Mouse (Mus musculus) lung, embryonic 16.5 days (tissue): ENCODE results near the gene Efna1. TPM values are rescaled to one million over a fixed set of nuclear protein-coding genes. Genes with fewer than 3 reads are reported as not detected.

Source experiments
- ATAC-seq: fragments of 200-750 bp; cut with Nextera tagmentation; 2 replicates; pipeline ENCODE4 v1.8.0; 2017; ENCODE audit warnings: low read depth, mild to moderate bottlenecking, moderate library complexity
- H3K27ac ChIP-seq: fragments of 300-500 bp; sonication (generic); 2 replicates; pipeline ENCODE4 v1.5.1; 2014; ENCODE audit warnings: mild to moderate bottlenecking, control low read depth, low read length
- H3K27me3 ChIP-seq: fragments of 300-500 bp; sonication (generic); 2 replicates; pipeline ENCODE4 v1.6.1; 2014; ENCODE audit warnings: low read depth, low read length, mixed read lengths; ENCODE audit not compliant: control insufficient read depth, insufficient read depth
- H3K36me3 ChIP-seq: fragments of 300-500 bp; sonication (generic); 2 replicates; pipeline ENCODE4 v1.6.1; 2014; ENCODE audit warnings: low read length; ENCODE audit not compliant: control insufficient read depth, insufficient read depth
- H3K4me1 ChIP-seq: fragments of 300-500 bp; sonication (generic); replicated peaks from 2 replicates; pipeline ENCODE4 v1.6.1; 2014; ENCODE audit warnings: low read length, mixed read lengths; ENCODE audit not compliant: control insufficient read depth, insufficient read depth
- H3K4me2 ChIP-seq: fragments of 300-500 bp; sonication (generic); 2 replicates; pipeline ENCODE4 v1.6.1; 2014; ENCODE audit warnings: low read depth, low read length, control low read depth
- H3K4me3 ChIP-seq: fragments of 300-500 bp; sonication (generic); 2 replicates; pipeline ENCODE4 v1.5.1; 2014; ENCODE audit warnings: mild to moderate bottlenecking, low read length, control low read depth
- H3K9ac ChIP-seq: fragments of 300-500 bp; sonication (generic); 2 replicates; pipeline ENCODE4 v1.6.1; 2014; ENCODE audit warnings: low read length, control low read depth
- H3K9me3 ChIP-seq: fragments of 300-500 bp; sonication (generic); 2 replicates; pipeline ENCODE4 v1.6.1; 2016; ENCODE audit warnings: low read length; ENCODE audit not compliant: control insufficient read depth
- WGBS: fragments of 180-500 bp; shearing (Covaris S2); extraction: QIAGEN DNeasy Blood & Tissue Kit; methylation state at CpG from one replicate; pipeline ENCODE4 v1.1.7; 2014; 5-methylcytosine and 5-hydroxymethylcytosine counted together
- polyA plus RNA-seq: library from polyadenylated mRNA; unstranded; fragments of >200 nt; fragmentation: Nextera tagmentation; extraction: Ambion mirVana; gene quantifications from 2 replicates; pipeline ENCODE4 v1.2.1, GENCODE M21; 2015

Gene Efna1
- polyA plus RNA-seq, 1 experiment from 2014 or later: 97.2 TPM

GRCm38 (mm10) chr3:89232614-89233013 is 48.3 kb downstream of the Efna1 start:
- WGBS: 35% methylated on average over 6 of the region's 6 CpGs
- Histone ChIP-seq H3K4me2 (peak overlapping the region; percentile 83), H3K9me3 (no peaks in the 10 kb centered on the region), H3K4me3 (peak overlapping the region; percentile 53), H3K4me1 (peaks cover 22% of the 10 kb centered on the region), H3K27ac (peak overlapping the region; percentile 97), H3K27me3 (no peaks in the 10 kb centered on the region), H3K36me3 (peaks cover 2% of the 10 kb centered on the region; the same call in 1 of the 2 replicates), H3K9ac (peak overlapping the region; percentile 55)
- peak; percentile 8; the same call in 1 of the 2 replicates for ATAC-seq

GRCm38 (mm10) chr3:89231772-89232275 is 49.1 kb downstream of the Efna1 start:
- WGBS: 64% methylated on average over 16 of the region's 16 CpGs
- Histone ChIP-seq H3K4me2 (peak overlapping the region; percentile 83), H3K4me3 (peak overlapping the region; percentile 53), H3K27me3 (no peaks in the 10 kb centered on the region), H3K9ac (peak overlapping the region; percentile 58), H3K27ac (peak overlapping the region; percentile 97), H3K4me1 (peaks cover 26% of the 10 kb centered on the region), H3K36me3 (no peaks in the 10 kb centered on the region), H3K9me3 (no peaks in the 10 kb centered on the region)
- ATAC-seq: no peak

DNA sequence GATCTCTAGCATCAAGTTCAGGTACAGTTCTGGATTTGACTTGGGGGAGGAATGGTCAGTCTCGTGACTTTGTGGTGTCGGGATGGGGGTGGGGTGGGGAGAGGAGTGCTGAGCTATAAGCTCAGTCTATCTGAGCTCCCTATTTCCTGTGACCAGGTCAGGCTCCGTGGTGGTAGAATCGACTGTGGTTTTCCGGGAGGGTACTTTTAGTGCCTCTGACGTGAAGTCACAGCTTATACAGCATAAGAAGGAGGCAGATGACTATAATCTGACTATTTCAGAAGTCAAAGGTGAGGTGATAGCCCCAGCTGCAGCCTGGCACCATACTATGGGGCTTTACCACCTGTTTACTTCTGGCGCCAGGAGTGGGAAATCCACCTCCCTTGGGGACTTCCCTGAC is 49.6 kb downstream of the Efna1 start:
- Histone ChIP-seq H3K27me3 (no peaks in the 10 kb centered on the region), H3K9me3 (no peaks in the 10 kb centered on the region), H3K27ac (peak overlapping the region; percentile 97), H3K9ac (peak overlapping the region; percentile 58), H3K4me1 (peaks cover 31% of the 10 kb centered on the region), H3K4me3 (peak overlapping the region; percentile 53), H3K4me2 (peak overlapping the region; percentile 83), H3K36me3 (no peaks in the 10 kb centered on the region)
- no peak for ATAC-seq
- WGBS: 43% methylated on average over 7 of the region's 7 CpGs

DNA sequence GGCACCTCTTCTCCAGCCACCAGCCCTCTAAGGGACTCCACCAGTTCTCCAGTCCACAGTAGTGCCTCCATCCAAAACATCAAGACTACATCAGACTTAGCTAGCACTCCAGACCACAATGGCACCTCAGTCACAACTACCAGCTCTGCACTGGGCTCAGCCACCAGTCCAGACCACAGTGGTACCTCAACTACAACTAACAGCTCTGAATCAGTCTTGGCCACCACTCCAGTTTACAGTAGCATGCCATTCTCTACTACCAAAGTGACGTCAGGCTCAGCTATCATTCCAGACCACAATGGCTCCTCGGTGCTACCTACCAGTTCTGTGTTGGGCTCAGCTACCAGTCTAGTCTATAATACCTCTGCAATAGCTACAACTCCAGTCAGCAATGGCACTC is 50.4 kb downstream of the Efna1 start:
- peak overlapping the region; percentile 83 for H3K4me2 ChIP-seq
- no peak overlapping the region; the same call in 1 of the 2 replicates for H3K9ac ChIP-seq
- H3K4me3 ChIP-seq: peak overlapping the region; percentile 53
- WGBS: 64% methylated on average over 2 of the region's 2 CpGs
- no peaks in the 10 kb centered on the region for H3K9me3 ChIP-seq
- ATAC-seq: no peak
- no peak overlapping the region for H3K27ac ChIP-seq
- H3K27me3 ChIP-seq: no peaks in the 10 kb centered on the region
- H3K36me3 ChIP-seq: no peaks in the 10 kb centered on the region
- peaks cover 31% of the 10 kb centered on the region for H3K4me1 ChIP-seq

- Histone ChIP-seq H3K4me1 (peaks cover 32% of the 10 kb centered on the region), H3K36me3 (no peaks in the 10 kb centered on the region), H3K4me2 (peak overlapping the region; percentile 83), H3K27ac (peak overlapping the region; percentile 91), H3K27me3 (no peaks in the 10 kb centered on the region), H3K4me3 (peak overlapping the region; percentile 53), H3K9me3 (no peaks in the 10 kb centered on the region), H3K9ac (peak overlapping the region; percentile 54)
- 26% methylated on average over 4 of the region's 4 CpGs for WGBS
- no peak for ATAC-seq
Measured at GRCm38 (mm10) chr3:89229276-89229675, 51.7 kb downstream of the Efna1 start.

DNA sequence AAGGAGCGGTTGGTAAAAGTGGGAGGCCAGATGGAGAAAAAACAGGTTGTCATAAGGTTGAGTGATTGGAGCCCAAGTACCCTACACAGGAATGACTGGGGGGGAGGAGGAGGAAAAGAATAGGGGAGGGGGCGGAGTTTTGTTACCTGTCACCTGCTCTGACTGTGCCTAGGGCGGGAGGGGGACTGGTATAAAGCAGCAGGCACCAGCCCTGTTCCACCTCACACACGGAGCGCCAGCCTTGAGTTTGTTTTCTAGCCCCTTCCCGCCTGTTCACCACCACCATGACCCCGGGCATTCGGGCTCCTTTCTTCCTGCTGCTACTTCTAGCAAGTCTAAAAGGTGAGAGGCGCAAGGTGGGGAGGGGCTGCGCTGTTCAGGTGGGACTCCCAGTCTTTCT is 52.1 kb downstream of the Efna1 start, which contains the start of gene Muc1:
Muc1 (plus strand) TSS at position 222 of the 400 bp plus-strand sequence.
- Histone ChIP-seq H3K4me2 (peak within 1 kb of the TSS; percentile 83), H3K9ac (peak within 1 kb of the TSS; percentile 68), H3K27me3 (no peaks in the 10 kb centered on the region), H3K27ac (peak within 1 kb of the TSS; percentile 91), H3K4me1 (peaks cover 28% of the 10 kb centered on the region), H3K4me3 (peak within 1 kb of the TSS; percentile 53), H3K9me3 (no peaks in the 10 kb centered on the region), H3K36me3 (peaks cover under 1% of the 10 kb centered on the region; the same call in 1 of the 2 replicates)
- peak; percentile 23 for ATAC-seq
- 16% methylated on average over 10 of the region's 10 CpGs for WGBS

DNA sequence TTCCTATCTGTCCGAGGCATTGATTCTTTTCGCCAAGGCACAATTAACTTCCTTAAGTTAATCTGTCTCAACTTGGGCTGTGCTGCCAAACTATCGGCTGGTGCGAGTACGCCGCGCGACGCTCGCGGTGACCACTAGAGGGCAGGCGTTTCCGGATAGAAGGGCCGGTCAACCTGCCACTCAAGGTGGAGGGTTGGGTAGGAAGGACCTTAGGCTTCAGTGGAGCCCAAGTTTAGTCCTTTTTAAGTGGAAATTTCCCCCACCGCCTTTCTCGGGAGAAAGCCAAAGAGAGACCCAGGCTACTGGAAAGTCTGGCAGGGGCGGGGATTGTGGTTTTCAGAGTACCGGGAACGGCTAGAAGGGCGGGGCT is 52.8 kb downstream of the Efna1 start:
- peaks cover 4% of the 10 kb centered on the region; the same call in 1 of the 2 replicates for H3K36me3 ChIP-seq
- peak; percentile 37 for ATAC-seq
- peak overlapping the region; percentile 91 for H3K27ac ChIP-seq
- WGBS: under 1% methylated on average over 20 of the region's 20 CpGs
- H3K4me2 ChIP-seq: peak overlapping the region; percentile 83
- no peaks in the 10 kb centered on the region for H3K9me3 ChIP-seq
- peaks cover 21% of the 10 kb centered on the region for H3K4me1 ChIP-seq
- peak overlapping the region; percentile 53 for H3K4me3 ChIP-seq
- no peaks in the 10 kb centered on the region for H3K27me3 ChIP-seq
- H3K9ac ChIP-seq: peak overlapping the region; percentile 68

GRCm38 (mm10) chr3:89227307-89228179 is 53.4 kb downstream of the Efna1 start:
- Histone ChIP-seq H3K27me3 (no peaks in the 10 kb centered on the region), H3K27ac (peak overlapping the region; percentile 91), H3K9ac (peak overlapping the region; percentile 68), H3K36me3 (peaks cover 4% of the 10 kb centered on the region; the same call in 1 of the 2 replicates), H3K4me1 (peaks cover 17% of the 10 kb centered on the region), H3K4me2 (peak overlapping the region; percentile 83), H3K9me3 (no peaks in the 10 kb centered on the region), H3K4me3 (peak overlapping the region; percentile 53)
- ATAC-seq: peak; percentile 83
- 4% methylated on average over 41 of the region's 41 CpGs for WGBS

DNA sequence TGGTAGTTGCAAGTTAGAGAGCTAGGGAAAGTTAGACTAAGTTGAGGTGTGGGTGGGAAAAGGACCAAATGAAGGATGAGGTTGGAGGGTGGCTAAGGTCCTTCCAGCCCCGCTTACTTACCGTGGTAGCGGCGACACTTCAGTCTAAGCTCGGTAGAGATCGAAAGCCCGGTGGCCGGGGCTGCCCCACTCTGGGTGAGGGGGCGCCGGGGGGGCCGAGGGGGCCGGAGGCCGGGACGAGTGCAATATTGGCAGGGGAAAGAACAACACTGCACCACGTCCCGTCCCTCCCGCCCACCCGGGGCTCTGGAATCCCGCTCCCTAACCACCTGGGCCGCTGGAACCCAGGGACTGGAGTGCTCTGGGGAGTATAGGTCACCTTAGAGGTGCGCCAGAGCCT is 54.0 kb downstream of the Efna1 start, which contains the start of gene Mtx1:
Mtx1 (minus strand) TSS at position 189 of the 400 bp plus-strand sequence.
- Histone ChIP-seq H3K4me3 (peak within 1 kb of the TSS; percentile 53), H3K36me3 (peaks cover 4% of the 10 kb centered on the region; the same call in 1 of the 2 replicates), H3K9me3 (no peaks in the 10 kb centered on the region), H3K27me3 (no peaks in the 10 kb centered on the region), H3K9ac (peak within 1 kb of the TSS; percentile 68), H3K4me2 (peak within 1 kb of the TSS; percentile 83), H3K27ac (peak within 1 kb of the TSS; percentile 91), H3K4me1 (peaks cover 17% of the 10 kb centered on the region)
- WGBS: 3% methylated on average over 21 of the region's 21 CpGs
- peak; percentile 5 for ATAC-seq
